Mouse (Mus musculus) heart, adult 11 months (tissue): ENCODE results near the gene Lrrc29.
A peak's percentile ranks its signal among the peaks of the same experiment; 100 is the strongest.

Experiments
- DNase-seq: peaks from one replicate; pipeline ENCODE4 v3.0.0; 2022

The Lrrc29 gene

GRCm38 (mm10) chr8:105326141-105326672, at the start of gene Lrrc29, which contains the start of gene Tmem208:
Lrrc29 (minus strand) TSS chr8:105326278.
Tmem208 (plus strand) TSS chr8:105326354.
- peak; percentile 99 for DNase-seq

GRCm38 (mm10) chr8:105374513-105374966, 48.5 kb upstream of the Lrrc29 start:
- DNase-seq: peak; percentile 89

GRCm38 (mm10) chr8:105373032-105373431, 47.0 kb upstream of the Lrrc29 start, which contains the start of gene Plekhg4:
Plekhg4 (plus strand) TSS chr8:105373274.
- peak; percentile 72 for DNase-seq

- peak; percentile 80 for DNase-seq
Observed at GRCm38 (mm10) chr8:105372473-105372872, 46.4 kb upstream of the Lrrc29 start.

- DNase-seq: no peak
Observed at GRCm38 (mm10) chr8:105367107-105367506, 41.0 kb upstream of the Lrrc29 start.

GRCm38 (mm10) chr8:105361751-105362702, 35.9 kb upstream of the Lrrc29 start:
- DNase-seq: peak; percentile 97

GRCm38 (mm10) chr8:105359646-105360045, 33.6 kb upstream of the Lrrc29 start:
- no peak for DNase-seq

GRCm38 (mm10) chr8:105359208-105359607, 33.1 kb upstream of the Lrrc29 start:
- DNase-seq: no peak

- DNase-seq: peak; percentile 90
Observed at GRCm38 (mm10) chr8:105356681-105357080, 30.6 kb upstream of the Lrrc29 start.

GRCm38 (mm10) chr8:105355179-105356024, 29.3 kb upstream of the Lrrc29 start:
- peak; percentile 98 for DNase-seq

- no peak for DNase-seq
Observed at GRCm38 (mm10) chr8:105354549-105354948, 28.5 kb upstream of the Lrrc29 start.

GRCm38 (mm10) chr8:105353583-105354135, 27.6 kb upstream of the Lrrc29 start:
- DNase-seq: peak; percentile 91

GRCm38 (mm10) chr8:105350186-105350585, 24.1 kb upstream of the Lrrc29 start:
- no peak for DNase-seq

GRCm38 (mm10) chr8:105349096-105349771, 23.2 kb upstream of the Lrrc29 start:
- DNase-seq: peak; percentile 95

GRCm38 (mm10) chr8:105348450-105349095, 22.5 kb upstream of the Lrrc29 start, which contains the start of gene Slc9a5:
Slc9a5 (plus strand) TSS chr8:105348843.
- peak; percentile 97 for DNase-seq

- DNase-seq: peak; percentile 100
Observed at GRCm38 (mm10) chr8:105347428-105348221, 21.5 kb upstream of the Lrrc29 start, which contains the start of gene Fhod1. Fhod1 (minus strand) TSS chr8:105347953.

- DNase-seq: peak; percentile 99
Observed at GRCm38 (mm10) chr8:105346611-105347427, 20.7 kb upstream of the Lrrc29 start.

GRCm38 (mm10) chr8:105345061-105345975, 19.2 kb upstream of the Lrrc29 start:
- peak; percentile 97 for DNase-seq
